Mouse (Mus musculus): ENCODE measurements at regions not wholly inside any gene's neighbourhood (a gene's known extent, or its start where the extent isn't known, plus 50 kb on each side); places are given as distances from the start of the nearest gene placed in this dataset.

GRCm38 (mm10) chr6:84307556-84307955, 286.2 kb downstream of the Cyp26b1 start:
- no peak for TF ChIP-seq E2F4 (IDR thresholded peaks at IDR 0.05; ENCODE audit: borderline replicate concordance, low read depth, low read length)
- no peak for TF ChIP-seq USF1 (IDR thresholded peaks at IDR 0.05; ENCODE audit: low read depth, low read length)
- TF ChIP-seq CTCF (IDR thresholded peaks at IDR 0.05 in 2 of 3, conservative IDR thresholded peaks at IDR 0.05 in 1 of 3; ENCODE audit: control insufficient read depth in 1 of 3, insufficient read depth in 1 of 3, low read depth in 2 of 3, low read length in 3 of 3, poor library complexity in 1 of 3, severe bottlenecking in 1 of 3): no peak
- TF ChIP-seq USF2 (IDR thresholded peaks at IDR 0.05; ENCODE audit: borderline replicate concordance in 1 of 2, insufficient read depth in 1 of 2, low read depth in 1 of 2, low read length in 2 of 2): no peak
- TF ChIP-seq CHD1 (IDR thresholded peaks at IDR 0.05; ENCODE audit: low read depth, low read length): no peak
